Comparison of ENCODE assay signal across 40 mouse cellular contexts in the genomic region with DNA sequence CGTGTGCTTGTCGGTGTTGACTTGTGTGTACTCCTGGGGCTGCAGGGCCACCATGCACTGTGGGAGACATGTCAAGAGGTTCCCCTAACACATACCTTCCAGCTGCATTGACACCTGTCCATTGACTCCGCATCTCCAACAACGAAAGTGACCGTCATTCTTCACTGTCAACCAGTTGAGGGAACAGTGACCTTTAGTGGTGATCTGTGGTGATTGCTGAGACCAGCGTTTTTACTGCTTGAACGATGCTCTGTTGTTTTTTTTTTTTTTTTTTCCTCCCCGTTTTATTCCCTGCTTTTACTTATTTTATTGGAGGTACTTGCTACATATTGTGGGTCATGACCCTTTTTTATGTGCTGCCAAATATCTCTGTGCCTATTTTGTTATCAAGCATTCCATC. TPM values are rescaled to one million over a fixed set of nuclear protein-coding genes. Genes with fewer than 3 reads are reported as not detected.
"Had no signal": no experiment of that assay in that cellular context is flagged by ENCODE, and none has a peak within 500 bp of the region (broad histone marks: within the 10 kb centered on the region; RNA-seq: fewer than 3 reads in every experiment).

No protein-coding gene starts in this region.

- H3K36me3 ChIP-seq: heart, embryonic 10.5 days; heart, embryonic 12.5 days; hindbrain, embryonic 10.5 days; hindbrain, embryonic 13.5 days; kidney, embryonic 15.5 days; limb, embryonic 10.5 days; limb, embryonic 12.5 days; liver, embryonic 13.5 days had no signal

- DNase-seq: forebrain, postnatal 0 days; gastrocnemius, postnatal 14 days; heart, adult 18-20 months; heart, postnatal 10 days; heart, postnatal 4 days; kidney, adult 11 months; kidney, adult 2 months; kidney, adult 9 months; kidney, postnatal 14 days; kidney, postnatal 36 days; liver; liver, embryonic 13.5 days had no signal

- H3K9me3 ChIP-seq: heart, embryonic 10.5 days; heart, embryonic 12.5 days; hindbrain, embryonic 10.5 days; hindbrain, embryonic 13.5 days; kidney, embryonic 15.5 days; limb, embryonic 10.5 days; limb, embryonic 12.5 days; liver, embryonic 13.5 days had no signal

- ATAC-seq: forebrain, postnatal 0 days; hindbrain, embryonic 16.5 days had no signal

- H3K4me2 ChIP-seq: heart, embryonic 12.5 days; hindbrain, embryonic 13.5 days; kidney, embryonic 15.5 days; limb, embryonic 12.5 days; liver, embryonic 11.5 days; liver, embryonic 13.5 days had no signal

- H3K27ac ChIP-seq: heart, embryonic 10.5 days; hindbrain, embryonic 10.5 days; hindbrain, embryonic 13.5 days; kidney, embryonic 15.5 days; kidney, postnatal 0 days; left cerebral cortex, adult 2 months; limb, embryonic 10.5 days; limb, embryonic 12.5 days; liver, embryonic 13.5 days had no signal

- H3K9ac ChIP-seq: forebrain, postnatal 0 days; heart, embryonic 12.5 days; hindbrain, embryonic 13.5 days; kidney, embryonic 15.5 days; limb, embryonic 12.5 days; liver, embryonic 13.5 days had no signal

- H3K4me3 ChIP-seq: heart, embryonic 10.5 days; heart, embryonic 12.5 days; hindbrain, embryonic 10.5 days; hindbrain, embryonic 13.5 days; kidney, embryonic 15.5 days; left cerebral cortex, adult 2 months; limb, embryonic 10.5 days; limb, embryonic 12.5 days; liver, embryonic 13.5 days had no signal

- H3K27me3 ChIP-seq: heart, embryonic 12.5 days; hindbrain, embryonic 13.5 days; limb, embryonic 12.5 days; liver, embryonic 13.5 days had no signal

- H3K4me1 ChIP-seq: heart, embryonic 10.5 days; heart, embryonic 12.5 days; hindbrain, embryonic 13.5 days; limb, embryonic 10.5 days; limb, embryonic 12.5 days; liver, embryonic 13.5 days had no signal

RNA-seq across cellular contexts. Expression of gene AL607142.1, which starts 7.3 kb away (rescaled TPM):
- total RNA-seq: forebrain, postnatal 0 days; gastrocnemius, adult 18-20 months; gastrocnemius, adult 8-10 months; gastrocnemius, postnatal 14 days; gastrocnemius, postnatal 4 days; granulocyte monocyte progenitor cell, adult 5-6 weeks; heart, adult 18-20 months; heart, adult 8-10 months; heart, postnatal 10 days; heart, postnatal 25 days; heart, postnatal 4 days; layer of hippocampus, adult 18-20 months; layer of hippocampus, adult 8-10 months; layer of hippocampus, postnatal 10 days; layer of hippocampus, postnatal 25 days; left cerebral cortex, adult 2 months; left cerebral cortex, postnatal 14 days; left cerebral cortex, postnatal 36 days had no signal
- polyA plus RNA-seq: forebrain, postnatal 0 days; heart, embryonic 10.5 days; heart, embryonic 12.5 days; heart, embryonic 14.5 days; heart, embryonic 16.5 days; hindbrain, embryonic 10.5 days; hindbrain, embryonic 13.5 days; hindbrain, embryonic 16.5 days; intestine, embryonic 14.5 days; kidney, adult 2 months; kidney, embryonic 15.5 days; kidney, postnatal 0 days; large intestine, adult 2 months; limb, embryonic 10.5 days; limb, embryonic 12.5 days; limb, embryonic 14.5 days; liver, embryonic 11.5 days; liver, embryonic 13.5 days had no signal
